Mouse (Mus musculus) pancreas, adult 10 weeks (tissue): ENCODE measurements around the gene Nhlh1. TPM values are rescaled to one million over a fixed set of nuclear protein-coding genes. Genes with fewer than 3 reads are reported as not detected.

Experiments
- polyA plus RNA-seq: library from polyadenylated mRNA; stranded (reverse); fragments of 350-450 nt; fragmentation: Illumina TruSeq; extraction: RNeasy Lipid Tissue Mini Kit (QIAGEN cat#74804); gene quantifications from one replicate; pipeline ENCODE4 v1.2.3, GENCODE M21; 2015; ENCODE audit warnings: low read depth, low replicate concordance; ENCODE audit not compliant: insufficient read depth

The Nhlh1 gene
- not detected for polyA plus RNA-seq

DNA sequence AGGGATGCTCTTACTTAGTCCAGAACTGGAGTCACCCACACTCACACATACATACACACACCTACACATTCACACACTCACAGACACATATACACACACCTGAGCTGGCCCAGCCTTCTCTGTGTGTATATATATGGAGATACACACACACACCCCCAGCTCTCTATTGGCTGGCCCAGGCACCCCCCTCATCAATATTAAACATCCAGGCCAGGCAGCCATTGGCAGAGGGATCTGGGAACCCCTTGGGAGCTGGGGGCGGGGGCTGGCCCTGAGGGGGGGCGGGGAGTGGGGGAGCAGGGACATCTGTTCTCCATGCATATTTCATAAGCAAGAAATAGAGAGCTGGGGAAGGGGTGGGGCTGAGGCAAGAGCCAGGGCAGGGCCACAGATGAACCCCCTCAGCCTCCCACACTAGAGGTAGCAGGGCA is at the start of gene Nhlh1:
TSS of gene Nhlh1 (minus strand) at position 83 of the 431 bp plus-strand sequence.

GRCm38 (mm10) chr1:172082101-172082898 is 24.9 kb upstream of the Nhlh1 start, which contains the start of the genes Copa and Ncstn:
TSS of gene Copa (plus strand) at chr1:172082529.
TSS of gene Ncstn (minus strand) at chr1:172082795.

DNA sequence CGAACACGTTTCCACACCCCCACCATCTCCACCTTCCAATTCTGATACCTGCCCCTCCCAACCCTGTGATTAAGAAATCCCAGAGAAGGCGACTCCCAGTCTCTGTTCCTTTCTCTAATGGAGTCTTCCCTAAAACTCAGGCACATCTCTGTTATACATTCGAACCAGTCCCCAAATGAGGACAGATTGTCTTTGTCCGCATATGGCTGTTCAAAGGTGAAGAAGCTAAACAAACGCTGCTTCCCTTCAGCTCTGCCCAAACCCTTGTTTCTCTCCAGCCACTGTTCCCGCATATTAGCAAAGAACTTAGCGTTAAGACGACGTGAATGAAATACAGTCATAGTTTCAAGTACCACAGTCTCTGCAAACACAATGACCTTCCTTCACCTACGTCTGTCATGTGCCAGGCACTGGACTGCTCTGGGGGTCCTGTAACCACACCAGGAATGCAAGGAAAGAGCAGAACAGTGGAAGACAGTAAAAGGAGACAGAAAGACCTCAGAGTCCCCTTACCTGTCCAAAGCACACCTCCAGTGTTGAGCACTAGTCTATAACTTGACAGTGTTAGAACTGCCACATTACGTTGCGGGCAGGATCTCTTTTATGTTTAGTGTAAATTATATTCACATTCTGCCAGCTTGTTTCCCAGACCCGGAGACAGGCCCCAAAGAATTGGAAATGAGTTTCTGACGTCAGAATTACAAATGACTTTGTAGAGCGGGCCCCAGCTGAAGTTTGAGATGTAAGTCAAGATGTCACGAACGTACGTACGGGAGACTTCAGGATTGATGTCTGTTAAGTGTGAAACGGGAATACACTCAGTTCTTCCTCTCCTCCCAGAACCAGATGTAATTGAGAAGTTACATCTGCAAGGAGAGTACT is 28.7 kb downstream of the Nhlh1 start, which contains the start of gene Vangl2:
TSS of gene Vangl2 (minus strand) at position 51 of the 882 bp plus-strand sequence.

Other genes starting within 250 kb of the Nhlh1 start
- 1.00 TPM for gene Cd84, start 217.9 kb downstream of the Nhlh1 start, polyA plus RNA-seq
- gene Gm10521, start 161.9 kb downstream of the Nhlh1 start, polyA plus RNA-seq = not detected
- gene Slamf6, start 140.1 kb downstream of the Nhlh1 start, polyA plus RNA-seq = 0.24 TPM
- 1.3 TPM for gene Vangl2, start 29.1 kb downstream of the Nhlh1 start, polyA plus RNA-seq
- 68.5 TPM for gene Copa, start 25.0 kb upstream of the Nhlh1 start, polyA plus RNA-seq
- gene Ncstn, start 25.2 kb upstream of the Nhlh1 start, polyA plus RNA-seq = 19.2 TPM
- gene Pex19, start 69.2 kb upstream of the Nhlh1 start, polyA plus RNA-seq = 19.0 TPM
- 27.7 TPM for gene Dcaf8, start 90.5 kb upstream of the Nhlh1 start, polyA plus RNA-seq
- gene Pea15a, start 149.2 kb upstream of the Nhlh1 start, polyA plus RNA-seq = 38.0 TPM
- not detected for gene Casq1, start 162.3 kb upstream of the Nhlh1 start, polyA plus RNA-seq
- gene Atp1a4, start 200.8 kb upstream of the Nhlh1 start, polyA plus RNA-seq = not detected
- 15.7 TPM for gene Igsf8, start 204.1 kb upstream of the Nhlh1 start, polyA plus RNA-seq
- 6.4 TPM for gene Atp1a2, start 240.5 kb upstream of the Nhlh1 start, polyA plus RNA-seq